Mouse (Mus musculus): ENCODE data around the gene Tmprss11c. TPM values are rescaled to one million over a fixed set of nuclear protein-coding genes. Genes with fewer than 3 reads are reported as not detected.
"Not testable (repeated sequence)": the region's sequence is repeated elsewhere in the genome, so short reads cannot be mapped to it uniquely, and the experiment has no call there.

Tmprss11c gene
- not detected in 2 replicates for total RNA-seq (2014; fragmentation: Nextera tagmentation)
- total RNA-seq (2017) = not detected in 2 replicates

- no peak for ATAC-seq (replicated peaks; ENCODE audit: low FRiP score, low TSS enrichment, poor library complexity, severe bottlenecking)
Measured at GRCm38 (mm10) chr5:86289208-86289607, at the start of gene Tmprss11c. Gene Tmprss11c (minus strand): TSS chr5:86289308.

GRCm38 (mm10) chr5:86318018-86318956, 29.2 kb upstream of the Tmprss11c start:
- ATAC-seq (replicated peaks; ENCODE audit: low FRiP score, low TSS enrichment, poor library complexity, severe bottlenecking) = not testable (repeated sequence)

DNA sequence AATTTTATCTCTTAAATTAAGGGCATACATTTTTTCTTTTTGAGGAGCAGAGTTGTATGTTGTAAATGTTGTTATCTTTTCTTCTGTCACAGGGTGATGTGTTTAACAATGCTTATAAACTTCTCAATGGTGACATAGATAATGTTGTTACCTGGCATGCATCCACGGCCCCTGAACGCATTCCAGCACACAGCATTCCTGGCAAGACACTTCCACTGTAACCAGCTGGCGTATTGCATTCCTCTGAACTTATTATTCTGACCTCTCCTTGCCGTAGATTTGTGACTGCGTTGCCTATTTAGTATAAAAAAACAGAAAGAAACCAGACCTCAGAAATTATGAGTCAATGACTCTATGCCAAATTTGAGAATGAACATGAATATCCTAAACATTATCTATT, 17.0 kb upstream of the Tmprss11c start:
- no peak for ATAC-seq (replicated peaks; ENCODE audit: low FRiP score, low TSS enrichment, poor library complexity, severe bottlenecking)

GRCm38 (mm10) chr5:86303877-86304276, 14.8 kb upstream of the Tmprss11c start:
- ATAC-seq (replicated peaks; ENCODE audit: low FRiP score, low TSS enrichment, poor library complexity, severe bottlenecking) = no peak

DNA sequence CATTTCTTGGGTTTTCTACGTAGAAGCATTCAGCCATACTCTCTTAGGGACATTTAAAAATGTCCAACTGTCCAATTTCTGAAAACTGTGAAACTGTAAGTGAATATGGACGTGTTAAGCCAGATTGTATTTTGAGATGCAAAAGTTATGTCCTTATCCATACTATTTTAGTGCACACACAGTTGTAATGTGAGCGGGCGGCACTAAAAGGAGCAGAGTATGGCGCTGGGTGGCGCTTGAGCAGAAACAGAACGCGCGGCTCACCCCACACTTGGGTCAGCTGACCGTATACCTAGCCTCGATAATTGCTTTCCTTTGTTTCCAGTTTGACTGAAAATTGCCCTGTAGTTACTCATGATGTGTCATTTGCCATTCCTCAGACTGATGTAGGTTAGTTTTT, 42.5 kb downstream of the Tmprss11c start:
- ATAC-seq (replicated peaks; ENCODE audit: low FRiP score, low TSS enrichment, poor library complexity, severe bottlenecking) = no peak

DNA sequence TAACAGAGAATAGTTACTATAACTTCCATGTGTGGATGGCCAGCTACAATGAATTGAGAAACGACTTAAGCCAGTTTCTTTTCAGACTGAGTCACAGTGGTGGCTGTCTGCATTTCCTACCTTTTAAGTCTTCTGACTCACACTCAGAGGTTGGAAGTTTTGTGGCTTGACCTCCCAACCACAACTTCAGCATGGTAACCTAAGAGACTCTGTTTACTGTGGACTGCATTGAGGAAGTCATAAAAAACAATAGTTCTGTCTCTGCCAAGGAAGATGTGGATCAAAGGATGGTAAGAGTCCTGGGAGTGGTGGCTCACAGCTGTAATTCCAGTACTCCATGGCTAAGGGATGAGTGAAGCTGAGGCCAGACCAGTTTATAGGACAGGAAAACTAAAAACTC, 44.2 kb downstream of the Tmprss11c start:
- ATAC-seq (replicated peaks; ENCODE audit: low FRiP score, low TSS enrichment, poor library complexity, severe bottlenecking) = no peak

- no peak for ATAC-seq (replicated peaks; ENCODE audit: low FRiP score, low TSS enrichment, poor library complexity, severe bottlenecking)
Measured at GRCm38 (mm10) chr5:86244275-86244674, 44.8 kb downstream of the Tmprss11c start.

DNA sequence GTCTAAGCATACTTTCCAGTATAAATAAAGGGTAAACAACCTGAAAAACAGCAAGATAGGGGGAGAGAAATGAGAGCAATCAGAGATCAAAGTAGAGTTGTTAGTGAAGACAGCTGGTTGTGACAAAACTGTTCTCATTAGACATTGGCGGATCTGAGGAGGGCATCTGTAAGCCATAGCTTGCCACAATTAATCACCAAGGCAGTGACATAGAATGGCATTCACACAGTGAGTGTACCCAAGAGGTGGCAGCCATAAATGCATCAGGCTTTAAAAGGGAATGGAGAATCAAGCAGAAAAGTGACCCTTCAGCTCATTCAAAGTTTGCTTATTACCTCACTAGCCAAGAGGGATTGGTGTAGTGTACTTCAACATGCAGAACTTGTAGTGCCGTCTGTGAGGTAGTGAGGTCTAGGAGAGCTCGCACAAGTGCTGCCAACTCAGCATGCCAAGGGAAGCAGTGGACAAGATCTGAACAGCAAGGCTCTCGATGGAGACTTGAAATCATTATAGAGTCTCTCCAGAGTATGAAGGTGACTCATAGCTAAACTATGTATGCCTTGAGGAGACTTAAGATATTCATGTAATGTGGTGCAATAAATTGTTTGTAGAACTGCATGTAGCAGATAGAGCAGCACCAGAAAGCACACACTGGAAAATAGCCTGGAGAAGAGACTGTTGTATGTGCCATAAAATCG, 61.8 kb downstream of the Tmprss11c start:
- ATAC-seq (replicated peaks; ENCODE audit: low FRiP score, low TSS enrichment, poor library complexity, severe bottlenecking) = no peak

DNA sequence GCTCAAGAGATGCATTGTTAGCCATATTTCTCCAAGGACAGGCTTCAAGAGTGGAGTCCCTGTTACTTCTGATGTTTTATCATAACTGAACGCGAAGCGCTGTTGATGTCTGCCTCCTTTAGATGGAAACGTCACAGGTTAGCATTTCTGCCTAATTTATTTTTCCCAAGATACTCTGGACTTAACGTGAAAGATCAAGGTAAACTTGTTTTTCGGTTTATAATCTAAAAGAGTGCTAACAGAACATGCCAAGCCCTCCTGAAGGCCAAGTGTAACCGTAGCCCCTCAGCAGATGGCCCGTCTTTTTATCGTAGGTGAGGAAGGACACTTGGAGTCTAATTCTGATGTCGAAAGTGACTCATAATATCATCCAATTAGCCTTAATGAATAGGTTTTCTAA, 91.3 kb downstream of the Tmprss11c start, which contains the start of gene Gnrhr:
Gnrhr (minus strand) TSS at position 101 of the 400 bp plus-strand sequence.
- no peak for ATAC-seq (replicated peaks; ENCODE audit: low FRiP score, low TSS enrichment, poor library complexity, severe bottlenecking)

GRCm38 (mm10) chr5:86191356-86191755, 97.8 kb downstream of the Tmprss11c start:
- ATAC-seq (replicated peaks; ENCODE audit: low FRiP score, low TSS enrichment, poor library complexity, severe bottlenecking) = peak; percentile 86

DNA sequence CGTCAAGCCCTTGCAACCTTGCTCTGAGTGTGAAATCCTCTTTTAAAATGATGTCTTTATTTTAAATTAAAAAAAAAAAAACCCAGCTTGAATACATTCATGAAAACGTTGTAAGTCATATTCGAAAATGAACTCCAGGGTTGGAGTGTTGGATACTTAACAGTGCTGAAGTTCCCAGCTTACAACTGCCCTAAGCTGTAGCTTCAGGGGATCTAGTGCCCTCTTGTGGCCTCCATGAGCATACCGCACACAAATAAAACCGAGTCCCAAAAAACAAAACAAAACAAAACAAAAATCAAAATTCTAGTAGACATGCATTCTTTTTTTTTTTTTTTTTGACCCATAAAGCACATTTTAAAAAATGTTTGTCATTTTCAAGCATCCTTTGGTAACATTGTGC, 98.3 kb downstream of the Tmprss11c start:
- peak; percentile 94 for ATAC-seq (replicated peaks; ENCODE audit: low FRiP score, low TSS enrichment, poor library complexity, severe bottlenecking)

- no peak for ATAC-seq (replicated peaks; ENCODE audit: low FRiP score, low TSS enrichment, poor library complexity, severe bottlenecking)
Measured at GRCm38 (mm10) chr5:86190290-86190689, 98.8 kb downstream of the Tmprss11c start.

DNA sequence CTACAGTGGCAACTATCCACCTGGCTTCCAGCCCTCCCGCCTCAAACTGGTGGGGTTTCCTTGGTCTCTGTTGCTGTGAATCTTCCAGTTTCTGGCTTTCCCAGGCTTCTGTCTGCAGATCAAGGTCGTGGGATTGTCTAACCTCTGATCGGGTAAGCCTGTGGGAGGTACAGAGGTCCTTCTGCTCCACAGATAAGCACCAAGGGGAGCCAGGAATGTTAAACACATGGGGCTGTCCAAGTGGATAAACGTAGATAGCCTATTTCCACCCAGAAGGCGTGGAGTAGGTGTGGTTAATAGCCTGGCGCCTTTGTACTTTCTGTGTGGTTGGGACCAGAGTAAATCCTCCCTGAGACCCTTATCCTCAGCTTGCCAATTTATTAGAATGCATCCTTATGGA, 101.7 kb downstream of the Tmprss11c start:
- no peak for ATAC-seq (replicated peaks; ENCODE audit: low FRiP score, low TSS enrichment, poor library complexity, severe bottlenecking)

Other genes with a start within 250 kb of the Tmprss11c start
- gene Cenpc1, start 223.7 kb downstream of the Tmprss11c start, total RNA-seq (2014; fragmentation: Nextera tagmentation) = 43.1 and 43.7 TPM in 2 replicates
- gene Cenpc1, start 223.7 kb downstream of the Tmprss11c start, total RNA-seq (2017) = 38.9 and 69.7 TPM in 2 replicates
- gene Stap1, start 217.6 kb downstream of the Tmprss11c start, total RNA-seq (2014; fragmentation: Nextera tagmentation) = 12.0 and 15.9 TPM in 2 replicates
- gene Stap1, start 217.6 kb downstream of the Tmprss11c start, total RNA-seq (2017) = 25.4 and 29.2 TPM in 2 replicates
- gene Uba6, start 116.5 kb downstream of the Tmprss11c start, total RNA-seq (2014; fragmentation: Nextera tagmentation) = 19.0 and 23.8 TPM in 2 replicates
- gene Uba6, start 116.5 kb downstream of the Tmprss11c start, total RNA-seq (2017) = 23.8 and 27.8 TPM in 2 replicates
- not detected in 2 replicates for gene Gnrhr, start 91.4 kb downstream of the Tmprss11c start, total RNA-seq (2014; fragmentation: Nextera tagmentation)
- not detected in 2 replicates for gene Gnrhr, start 91.4 kb downstream of the Tmprss11c start, total RNA-seq (2017)
- not detected in 2 replicates for gene Tmprss11d, start 84.1 kb upstream of the Tmprss11c start, total RNA-seq (2014; fragmentation: Nextera tagmentation)
- not detected in 2 replicates for gene Tmprss11d, start 84.1 kb upstream of the Tmprss11c start, total RNA-seq (2017)
- gene Tmprss11a, start 179.7 kb upstream of the Tmprss11c start, total RNA-seq (2014; fragmentation: Nextera tagmentation) = not detected in 2 replicates
- not detected in 2 replicates for gene Tmprss11a, start 179.7 kb upstream of the Tmprss11c start, total RNA-seq (2017)
- not detected in 2 replicates for gene Tmprss11g, start 229.3 kb upstream of the Tmprss11c start, total RNA-seq (2014; fragmentation: Nextera tagmentation)
- not detected in 2 replicates for gene Tmprss11g, start 229.3 kb upstream of the Tmprss11c start, total RNA-seq (2017)